Mouse (Mus musculus) intestine, embryonic 15.5 days (tissue): Measurements from ENCODE around the gene Gm28042. TPM values are rescaled to one million over a fixed set of nuclear protein-coding genes. Genes with fewer than 3 reads are reported as not detected.

Experiments used
- ATAC-seq: fragments of 200-750 bp; cut with Nextera tagmentation; 2 replicates; pipeline ENCODE4 v1.8.0; 2017; ENCODE audit warnings: moderate TSS enrichment, moderate library complexity
- H3K27ac ChIP-seq: fragments of 300-500 bp; sonication (generic); 2 replicates; pipeline ENCODE4 v1.5.1; 2015; ENCODE audit warnings: mild to moderate bottlenecking, inconsistent platforms
- H3K27me3 ChIP-seq: fragments of 300-500 bp; sonication (generic); replicated peaks from 2 replicates; pipeline ENCODE4 v1.6.1; 2015; ENCODE audit warnings: inconsistent platforms
- H3K36me3 ChIP-seq: fragments of 300-500 bp; sonication (generic); 2 replicates; pipeline ENCODE4 v1.6.1; 2015; ENCODE audit warnings: inconsistent platforms
- H3K4me1 ChIP-seq: fragments of 300-500 bp; sonication (generic); replicated peaks from 2 replicates; pipeline ENCODE4 v1.6.1; 2015; ENCODE audit warnings: inconsistent platforms
- H3K4me2 ChIP-seq: fragments of 300-500 bp; sonication (generic); replicated peaks from 2 replicates; pipeline ENCODE4 v1.6.1; 2015; ENCODE audit warnings: mild to moderate bottlenecking, inconsistent platforms
- H3K4me3 ChIP-seq: fragments of 300-500 bp; sonication (generic); replicated peaks from 2 replicates; pipeline ENCODE4 v1.5.1; 2015; ENCODE audit warnings: inconsistent platforms
- H3K9ac ChIP-seq: fragments of 300-500 bp; sonication (generic); 2 replicates; pipeline ENCODE4 v1.6.1; 2015; ENCODE audit warnings: inconsistent platforms
- H3K9me3 ChIP-seq: fragments of 300-500 bp; sonication (generic); 2 replicates; pipeline ENCODE4 v1.6.1; 2016; ENCODE audit warnings: inconsistent platforms
- WGBS: fragments of 180-500 bp; shearing (Covaris S2); methylation state at CpG from one replicate; pipeline ENCODE4 v1.1.7; 2015; 5-methylcytosine and 5-hydroxymethylcytosine counted together
- polyA plus RNA-seq: library from polyadenylated mRNA; unstranded; fragments of >200 nt; fragmentation: Nextera tagmentation; extraction: Ambion mirVana; gene quantifications from 2 replicates; pipeline ENCODE4 v1.2.1, GENCODE M21; 2015

The Gm28042 gene
- polyA plus RNA-seq, 1 experiment from 2014 or later: 2.2 TPM

DNA sequence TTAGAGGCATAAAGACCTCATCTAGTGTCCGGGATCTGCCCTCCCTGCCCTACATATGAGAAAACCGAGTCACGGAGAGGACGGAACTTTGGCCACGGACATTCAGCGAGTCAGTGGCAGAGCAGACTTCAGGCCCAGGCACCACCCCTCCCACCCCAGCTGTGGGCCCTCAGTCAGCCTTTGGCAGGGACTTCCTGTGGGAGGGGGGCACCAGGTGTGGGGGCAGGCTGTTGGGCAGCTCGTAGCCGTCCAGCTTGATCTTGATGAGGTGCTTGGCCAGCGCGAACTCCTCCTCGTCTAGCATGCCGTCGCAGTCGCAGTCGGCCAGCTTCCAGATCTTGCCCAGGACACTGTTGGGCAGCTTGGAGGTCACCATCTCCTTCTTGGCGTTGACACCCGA is 63.7 kb downstream of the Gm28042 start:
- H3K4me1 ChIP-seq: peaks cover 4% of the 10 kb centered on the region; the same call in 1 of the 2 replicates
- H3K27me3 ChIP-seq: no peaks in the 10 kb centered on the region
- no peaks in the 10 kb centered on the region for H3K9me3 ChIP-seq
- H3K4me3 ChIP-seq: no peak overlapping the region
- H3K36me3 ChIP-seq: no peaks in the 10 kb centered on the region; the same call in none of the 2 replicates
- 91% methylated on average over 17 of the region's 17 CpGs for WGBS
- no peak overlapping the region for H3K9ac ChIP-seq
- H3K4me2 ChIP-seq: no peak overlapping the region
- no peak overlapping the region for H3K27ac ChIP-seq
- ATAC-seq: no peak

Other genes with a start within 250 kb of the Gm28042 start
- gene Rpap1, start 240.0 kb upstream of the Gm28042 start, polyA plus RNA-seq: 24.2 and 24.8 TPM in 2 replicates
- 14.7 and 15.5 TPM in 2 replicates for gene Tyro3, start 229.8 kb upstream of the Gm28042 start, polyA plus RNA-seq
- gene Mga, start 130.3 kb upstream of the Gm28042 start, polyA plus RNA-seq: 20.3 and 23.7 TPM in 2 replicates
- gene Mapkbp1, start 54.8 kb upstream of the Gm28042 start, polyA plus RNA-seq: 2.2 TPM in 2 replicates
- gene Jmjd7, start within 50 bp of the Gm28042 start, polyA plus RNA-seq: 15.5 and 17.8 TPM in 2 replicates
- gene Pla2g4b, start 5.9 kb downstream of the Gm28042 start, polyA plus RNA-seq: 0.75 and 1.4 TPM in 2 replicates
- gene Ehd4, start 127.1 kb downstream of the Gm28042 start, polyA plus RNA-seq: 50.0 and 50.1 TPM in 2 replicates
- gene Pla2g4e, start 217.8 kb downstream of the Gm28042 start, polyA plus RNA-seq: 0.06 and 0.09 TPM in 2 replicates